Mouse (Mus musculus) urinary bladder, postnatal 10 days (tissue): Measurements from ENCODE around the gene B3galnt1.

Source experiments
- DNase-seq: peaks from one replicate; pipeline ENCODE4 v3.0.0; 2022; ENCODE audit warnings: low spot score

The B3galnt1 gene

DNA sequence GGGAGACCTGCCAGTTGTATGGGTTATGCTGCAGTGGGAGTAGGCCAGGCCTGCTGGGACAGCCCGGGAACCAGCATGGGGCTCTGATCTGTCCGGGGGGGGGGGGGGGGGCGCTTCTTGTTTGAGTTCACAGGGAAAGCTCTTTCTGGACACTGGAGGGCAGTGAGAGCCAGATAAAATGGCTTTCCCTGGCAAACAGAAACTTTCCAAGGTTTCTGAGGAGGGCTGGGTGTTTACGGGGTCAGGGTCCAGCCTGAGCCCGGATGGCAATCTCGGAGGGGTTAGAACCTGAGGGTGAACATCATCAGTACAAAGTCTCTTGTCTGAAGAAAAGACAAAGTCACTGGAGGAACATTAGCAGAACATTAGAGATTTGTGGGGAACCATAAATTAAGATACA lies 35.4 kb downstream of the B3galnt1 start:
- no peak for DNase-seq

DNA sequence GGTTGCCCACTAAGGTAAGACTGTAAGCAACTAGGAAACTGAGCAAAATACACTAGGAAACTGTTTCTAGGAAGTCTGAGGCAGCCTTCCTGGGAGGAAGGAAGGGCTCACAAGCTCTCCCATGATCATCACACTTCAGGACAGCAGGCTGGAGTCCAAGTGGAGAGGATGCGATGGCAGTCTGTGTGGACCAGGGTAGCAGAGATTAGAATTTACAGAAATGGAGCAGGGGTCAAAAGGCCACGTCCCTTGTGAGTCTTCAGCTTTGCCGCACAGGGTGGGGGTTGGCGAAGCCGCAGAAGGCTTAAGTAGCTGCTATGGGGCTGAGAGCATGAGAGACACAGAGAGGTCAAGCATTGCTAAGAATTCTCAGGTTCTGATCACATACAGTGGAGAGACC lies 37.1 kb downstream of the B3galnt1 start:
- no peak for DNase-seq

DNA sequence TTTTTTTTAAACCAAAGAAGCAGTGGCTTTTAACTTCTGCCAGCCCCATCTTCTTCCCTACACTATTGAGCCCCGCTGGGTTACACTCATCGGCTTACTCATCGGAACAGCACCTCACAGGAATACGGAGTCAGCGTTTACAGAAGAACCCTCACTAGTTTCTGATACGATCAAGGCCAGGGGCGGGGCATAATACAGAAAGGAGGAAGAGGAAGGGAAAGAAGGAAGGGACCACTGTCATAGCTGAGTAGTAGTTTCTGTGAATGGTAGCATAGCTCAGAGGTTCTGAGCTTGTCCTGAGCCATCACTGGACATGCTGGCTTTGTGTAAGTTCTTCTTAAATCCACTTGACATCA lies 38.8 kb downstream of the B3galnt1 start:
- DNase-seq, result no peak

DNA sequence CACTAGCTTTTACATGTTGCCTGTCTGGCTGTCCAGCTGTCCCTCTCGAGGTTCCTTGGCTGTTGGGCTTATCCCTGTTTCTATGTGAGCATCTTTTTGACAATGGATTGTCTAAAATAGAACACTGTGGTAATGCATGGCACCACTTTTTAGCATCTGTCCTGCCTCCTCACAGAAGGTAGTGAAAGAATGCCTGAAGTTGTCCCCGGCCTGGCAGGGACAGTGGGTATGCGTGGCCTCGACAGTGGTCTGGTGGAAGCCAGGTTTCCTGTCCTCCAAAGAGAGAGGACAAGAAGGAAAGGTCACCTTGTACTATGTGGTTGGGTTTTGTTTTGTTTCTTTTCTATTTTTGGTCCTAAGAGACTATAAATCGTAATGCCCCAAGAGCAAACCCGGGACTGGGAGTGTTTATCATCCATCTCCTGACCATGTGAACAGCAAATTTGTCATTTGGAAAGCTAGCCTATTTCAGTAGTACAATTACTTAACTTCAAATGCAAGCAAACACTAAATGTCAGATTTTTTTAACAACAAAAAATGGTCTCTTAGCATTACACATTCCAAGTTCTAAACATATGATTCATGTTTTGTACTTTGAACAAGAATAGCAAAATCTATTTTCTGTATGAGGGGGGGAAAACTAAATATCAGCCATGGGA lies 39.3 kb downstream of the B3galnt1 start:
- no peak for DNase-seq

DNA sequence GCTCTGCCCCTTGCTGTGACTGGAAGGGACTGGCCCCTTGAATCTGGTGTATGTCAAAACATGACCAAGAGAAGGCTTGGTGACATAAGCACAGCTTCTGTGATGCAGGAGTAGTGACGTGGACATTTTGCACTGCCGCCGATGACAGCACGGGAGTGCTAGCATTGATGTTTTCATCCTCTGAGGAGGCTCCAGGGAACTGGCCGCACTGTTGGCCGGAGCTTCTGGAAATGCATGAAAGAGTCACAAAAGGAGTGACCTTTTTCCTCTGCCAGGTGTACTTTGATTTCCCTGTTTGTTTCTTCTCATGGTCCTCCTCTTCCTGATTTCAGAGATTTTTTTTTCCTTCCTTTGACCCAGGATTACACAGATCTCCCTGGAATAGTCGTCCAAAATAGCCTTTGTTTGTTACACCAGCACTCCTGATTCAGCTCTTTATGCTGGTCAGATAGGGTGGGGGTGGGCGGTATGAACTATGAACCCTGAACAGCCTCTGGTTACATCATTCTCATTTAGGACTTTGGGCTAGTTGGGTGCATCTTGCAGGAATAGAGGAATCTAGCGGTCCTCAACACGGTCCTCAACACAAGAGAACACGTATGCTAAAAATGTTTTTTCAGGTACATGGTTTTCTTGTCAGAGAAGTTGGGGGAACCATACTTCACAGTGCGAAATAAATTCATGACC lies 42.5 kb downstream of the B3galnt1 start:
- no peak for DNase-seq

DNA sequence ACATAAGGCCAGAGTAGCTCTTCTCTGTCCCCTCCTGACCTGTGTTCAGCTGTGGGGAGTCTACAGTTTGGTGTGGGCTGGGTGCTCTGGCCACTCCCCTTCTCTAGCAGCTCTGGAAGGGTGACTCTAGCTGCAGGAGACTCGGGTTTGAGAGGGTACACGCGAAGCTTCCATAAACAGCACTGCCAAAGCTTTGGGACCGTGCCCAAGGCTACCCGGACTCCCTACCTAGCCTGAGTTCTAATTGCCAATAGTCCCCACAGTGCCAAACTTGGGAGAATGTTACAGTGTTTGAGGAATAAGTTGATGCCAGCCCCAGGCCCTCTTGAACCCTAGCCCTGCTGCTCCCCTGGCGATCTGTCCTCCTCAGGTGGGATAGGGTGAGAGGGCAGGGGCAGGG lies 43.2 kb downstream of the B3galnt1 start:
- no peak for DNase-seq

DNA sequence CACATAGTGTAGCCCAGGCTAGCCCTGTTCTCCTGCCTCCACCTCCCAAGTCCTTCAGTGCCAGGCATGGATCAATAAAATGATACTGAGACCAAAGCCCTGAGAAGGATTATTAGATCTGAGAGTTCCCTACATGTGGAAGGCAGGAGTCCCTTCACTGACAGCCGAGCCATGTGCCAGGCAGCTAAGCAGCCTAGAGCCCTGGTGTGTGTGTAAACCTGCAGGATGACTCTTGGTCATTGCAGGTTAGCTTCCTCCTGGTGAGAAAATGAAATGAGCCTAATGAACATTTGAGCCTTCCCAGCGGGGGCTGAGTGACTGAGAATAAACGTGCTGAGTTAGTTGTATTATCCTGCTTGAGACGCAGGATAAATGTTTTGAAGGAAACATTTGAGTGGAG lies 49.2 kb downstream of the B3galnt1 start:
- no peak for DNase-seq

DNA sequence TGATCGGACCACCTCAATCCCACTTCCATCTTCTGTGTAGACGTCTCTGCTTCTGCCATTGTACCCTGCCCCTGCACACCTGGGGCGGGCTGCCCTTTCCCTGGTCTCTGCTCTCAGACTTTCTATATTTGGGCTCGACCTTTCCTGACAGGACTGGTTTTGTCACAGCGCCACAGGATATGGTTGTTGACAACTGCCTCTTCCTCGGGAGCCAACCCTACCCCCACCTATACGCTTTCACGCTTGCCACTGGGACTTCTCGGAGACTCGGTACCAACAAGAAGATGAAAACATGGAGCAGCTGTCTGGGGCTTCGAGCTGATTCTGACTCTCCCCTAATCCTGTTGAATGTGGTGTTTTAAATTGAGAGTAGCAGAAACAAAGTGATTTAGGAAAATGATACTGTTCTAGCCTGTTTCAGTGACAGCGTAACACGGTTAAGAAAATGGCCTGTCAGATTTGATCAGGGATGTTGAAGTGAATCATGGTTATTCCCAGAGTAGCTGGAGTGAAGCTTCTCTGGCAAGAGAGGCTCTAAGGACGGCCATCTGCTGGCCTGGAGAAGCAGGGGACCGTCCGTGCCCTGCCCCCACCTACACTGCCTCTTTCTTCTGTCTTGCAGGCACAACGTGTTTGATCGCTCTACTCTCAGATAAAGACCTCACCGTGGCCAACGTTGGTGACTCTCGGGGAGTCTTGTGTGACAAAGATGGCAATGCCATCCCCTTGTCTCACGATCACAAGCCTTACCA lies 49.9 kb downstream of the B3galnt1 start:
- no peak for DNase-seq

DNA sequence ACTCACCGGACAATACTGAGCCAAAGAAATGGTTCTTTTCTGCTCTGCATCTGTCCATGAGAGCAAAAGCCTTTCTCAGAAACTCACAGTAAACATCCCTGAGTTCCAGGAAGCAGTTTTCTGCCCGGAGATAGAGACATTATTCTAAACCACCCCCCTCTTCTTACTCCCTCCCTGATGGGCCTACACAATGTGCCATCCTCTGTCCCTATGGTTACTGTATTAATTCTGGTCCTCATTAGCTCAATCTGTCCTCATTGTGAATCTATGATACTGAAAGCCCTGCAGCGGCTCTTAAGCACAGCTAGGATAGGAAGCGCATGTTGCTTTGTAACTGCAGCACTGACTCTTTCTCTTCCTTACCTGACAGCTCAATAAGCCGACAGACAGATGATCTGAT lies 53.7 kb downstream of the B3galnt1 start:
- no peak for DNase-seq

DNA sequence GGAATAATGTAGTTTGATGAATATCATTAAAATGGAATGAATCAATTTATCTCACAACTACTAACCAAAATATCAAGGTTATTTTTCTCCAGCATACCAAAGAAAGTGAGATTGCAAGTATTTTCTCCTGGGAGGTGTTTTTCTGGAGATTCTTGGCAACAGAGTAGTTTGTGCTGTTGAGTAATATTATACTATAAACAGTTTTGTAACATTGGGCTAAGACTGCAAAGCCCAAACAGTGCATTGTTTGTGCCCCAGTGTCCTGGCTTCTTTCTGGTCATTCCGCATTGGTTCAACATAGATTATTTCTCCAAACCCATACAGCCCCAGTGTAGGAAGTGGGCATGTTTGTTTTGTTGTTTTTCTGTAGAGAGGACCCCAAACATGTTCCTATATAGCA lies 55.0 kb downstream of the B3galnt1 start:
- DNase-seq, result no peak

DNA sequence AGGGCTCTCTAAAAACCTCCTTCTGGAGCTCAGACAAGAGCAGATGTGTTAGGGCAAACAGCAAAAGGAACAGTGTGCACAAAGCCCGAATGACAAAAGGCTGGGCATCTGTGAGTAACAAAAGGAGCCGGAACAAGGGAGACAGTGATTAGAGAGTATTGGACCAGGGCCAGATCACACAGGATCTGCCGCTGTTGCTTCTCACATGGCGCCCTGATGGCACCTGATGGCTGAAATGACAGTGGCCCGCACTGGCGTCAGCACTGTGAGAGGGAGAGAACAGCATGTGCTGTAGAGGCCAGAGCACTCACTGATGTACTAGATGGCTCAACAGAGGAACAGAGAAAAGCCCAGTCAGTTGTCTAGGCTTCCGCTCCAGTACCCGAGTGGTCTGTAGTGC lies 55.8 kb downstream of the B3galnt1 start:
- DNase-seq, result no peak

DNA sequence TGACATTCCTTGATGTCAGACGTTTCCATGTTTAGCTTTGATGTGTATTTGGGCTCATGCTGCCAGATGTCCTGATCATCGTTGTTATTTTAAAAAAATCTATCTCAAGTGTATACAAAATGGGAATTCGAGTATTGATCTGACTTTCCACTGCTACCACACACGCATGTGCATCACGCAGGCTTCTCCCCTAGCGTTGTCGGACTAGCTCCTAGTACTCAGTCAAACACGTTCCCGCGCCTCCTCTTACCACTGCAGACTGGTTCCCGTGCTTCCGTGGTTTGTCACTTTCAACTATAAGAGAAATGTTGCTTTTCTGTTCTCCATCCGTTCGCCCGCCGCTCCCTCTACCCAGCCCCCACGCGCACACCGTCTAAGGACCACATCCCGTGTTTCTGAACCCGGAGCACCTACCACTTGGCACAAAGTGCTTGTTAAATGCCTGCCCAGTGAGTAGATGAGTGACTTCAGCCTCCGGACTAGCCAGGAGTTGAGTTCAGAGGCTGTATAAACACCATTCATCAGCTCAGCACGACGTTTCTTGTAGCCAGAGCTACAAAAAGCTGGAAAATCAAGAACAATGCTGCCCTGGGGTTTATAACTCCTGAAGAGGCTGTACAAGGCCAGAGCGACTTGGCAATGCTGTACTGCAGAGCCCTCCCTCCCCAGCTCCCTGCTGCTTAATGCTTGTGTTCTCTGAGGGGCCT lies 62.7 kb downstream of the B3galnt1 start:
- no peak for DNase-seq

DNA sequence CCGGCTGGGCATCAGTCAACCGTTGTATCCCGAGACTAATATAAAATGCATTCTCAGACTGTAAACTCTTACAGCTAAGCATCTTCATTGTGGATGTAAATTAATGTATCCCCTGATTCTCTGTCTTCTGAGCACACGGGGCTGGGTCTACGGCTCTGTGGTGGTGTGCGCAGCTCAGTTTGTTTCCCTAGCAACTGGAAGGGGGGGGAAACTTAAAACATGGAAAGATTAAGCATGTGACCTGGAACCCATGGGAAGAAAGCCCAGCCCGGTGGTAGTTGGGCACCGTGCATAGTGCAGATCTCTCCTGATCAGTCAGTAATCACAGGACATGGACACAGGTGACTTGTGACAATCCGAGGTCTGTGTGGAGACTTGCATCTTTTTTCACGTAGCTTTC lies 63.3 kb downstream of the B3galnt1 start:
- no peak for DNase-seq

DNA sequence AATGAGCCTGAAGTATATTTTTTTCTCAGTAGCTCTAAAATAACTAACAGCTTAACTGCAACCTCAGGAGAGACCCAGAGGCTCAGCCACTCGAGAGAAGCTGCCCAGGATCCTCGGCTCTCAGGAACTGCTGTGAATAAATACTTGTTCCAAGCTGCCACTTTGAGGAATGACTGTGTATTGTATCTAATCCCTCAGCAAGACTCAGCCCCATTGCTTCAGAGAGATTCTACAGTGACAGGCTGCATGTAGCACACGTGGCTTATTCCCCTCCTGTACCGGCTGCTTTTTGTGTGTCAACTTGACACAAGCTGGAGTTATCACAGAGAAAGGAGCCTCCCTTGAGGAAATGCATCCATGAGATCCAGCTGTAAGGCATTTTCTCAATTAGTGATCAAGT lies 66.1 kb downstream of the B3galnt1 start:
- DNase-seq, result no peak

DNA sequence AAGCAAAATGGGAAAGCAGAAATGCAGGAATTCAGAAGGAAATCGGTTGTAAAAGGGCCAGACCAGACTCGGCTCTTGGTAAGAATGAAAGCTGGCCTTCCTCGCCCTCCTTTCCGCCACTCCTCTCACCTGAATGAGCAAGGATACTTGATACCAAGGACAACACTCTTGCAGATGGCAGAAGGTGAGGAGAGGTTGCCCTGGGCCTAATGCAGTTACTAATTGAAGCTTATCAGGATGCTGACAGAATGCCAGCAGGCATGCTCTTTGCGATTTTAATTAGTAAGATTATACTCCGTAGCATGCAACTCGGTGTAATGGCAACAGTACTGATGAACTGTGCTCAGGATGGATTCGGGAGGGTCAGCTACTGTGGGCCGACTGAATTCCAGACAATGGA lies 67.2 kb downstream of the B3galnt1 start:
- DNase-seq, result no peak

DNA sequence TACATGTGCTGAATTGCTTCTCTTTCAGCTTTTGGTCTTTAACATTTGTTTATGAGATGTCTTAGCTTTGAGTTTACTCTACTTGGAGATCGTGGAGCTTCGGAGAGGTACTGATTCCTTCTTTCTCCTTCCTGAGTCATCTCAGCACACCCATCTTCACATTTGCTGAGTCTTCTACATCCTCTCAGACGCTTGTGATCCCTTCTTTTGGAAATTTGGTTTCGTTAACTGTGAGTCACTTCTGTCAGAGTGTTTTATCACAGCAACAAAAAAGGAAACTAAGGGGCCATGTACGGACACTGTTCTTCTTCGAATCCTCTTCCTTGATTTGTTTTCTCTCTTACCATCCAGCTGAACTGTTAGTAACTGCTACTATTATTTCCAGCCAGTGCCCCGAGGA lies 69.2 kb downstream of the B3galnt1 start:
- DNase-seq, result no peak

DNA sequence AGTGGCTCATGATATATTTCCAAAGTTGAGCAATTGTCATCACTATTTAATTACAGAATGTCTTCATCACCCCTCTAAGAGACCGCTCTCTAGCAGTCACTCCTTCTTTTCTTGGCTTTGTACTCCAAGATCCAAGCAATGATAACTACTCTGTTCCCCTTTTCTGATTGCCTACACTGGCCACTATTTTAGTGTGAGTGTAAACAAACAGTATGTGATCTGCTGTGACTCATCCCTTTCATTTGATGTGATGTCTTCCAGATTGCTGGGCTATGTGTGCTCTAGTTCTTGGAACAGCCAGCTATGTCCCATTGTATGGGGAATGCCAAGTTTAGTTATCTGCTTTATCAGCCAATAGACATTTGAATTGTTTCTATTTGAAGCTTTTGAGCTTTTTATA lies 71.4 kb downstream of the B3galnt1 start:
- DNase-seq, result no peak

DNA sequence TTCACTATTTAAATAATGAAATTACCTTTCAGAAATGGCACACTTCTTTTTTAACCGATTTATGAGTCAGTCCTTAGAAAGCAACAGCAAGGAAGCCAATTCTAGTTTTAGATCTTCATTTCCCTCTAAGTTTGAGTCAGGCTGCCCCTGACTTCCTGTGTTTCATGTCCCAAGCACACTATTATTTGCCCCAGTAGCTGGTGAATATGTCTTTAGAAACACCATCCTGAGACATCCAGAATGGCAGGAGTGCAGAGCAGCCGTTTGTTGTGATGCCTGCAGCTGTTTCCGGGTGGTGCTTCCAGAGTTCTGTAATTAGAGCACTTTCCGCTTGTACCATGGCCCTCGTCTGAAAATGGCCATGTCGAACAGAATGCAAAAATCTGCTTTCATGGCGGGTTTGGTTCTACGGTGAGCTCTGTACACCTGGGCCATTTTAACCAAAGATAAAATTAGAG lies 73.7 kb downstream of the B3galnt1 start:
- no peak for DNase-seq

DNA sequence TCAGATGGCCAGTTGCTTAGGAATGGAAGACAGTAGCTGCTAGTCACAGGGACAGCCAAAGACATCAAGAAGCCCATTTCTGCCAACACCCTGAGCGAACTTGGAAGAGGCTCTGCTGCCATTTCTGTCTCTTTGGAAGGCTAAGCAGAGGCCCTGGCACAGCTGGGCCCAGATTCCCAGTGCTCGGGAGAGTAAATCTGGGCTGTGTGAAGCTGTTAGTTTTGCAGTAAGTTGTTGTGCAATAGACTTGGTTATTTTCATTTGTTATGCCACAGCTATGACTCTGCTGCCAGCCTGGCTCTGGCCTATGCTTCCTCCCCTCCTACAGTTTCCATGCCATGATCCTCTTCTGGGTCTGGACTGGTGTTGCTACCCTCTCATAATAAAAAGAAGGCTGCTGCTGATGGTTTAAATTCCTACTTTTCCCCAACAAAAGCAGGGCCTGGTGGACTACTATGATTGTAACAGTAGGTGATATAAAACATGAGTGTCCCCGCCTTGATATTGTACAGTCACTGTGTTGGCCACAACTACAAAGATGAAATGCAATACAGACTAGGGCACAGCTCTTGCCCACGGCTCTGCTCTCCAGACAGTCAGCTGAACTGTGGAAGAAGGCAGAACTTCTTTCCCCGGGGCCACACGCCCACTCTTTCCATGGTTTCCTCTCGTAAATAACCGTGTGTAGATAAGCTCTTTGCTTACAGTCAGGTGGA lies 74.2 kb downstream of the B3galnt1 start:
- DNase-seq, result no peak
